Mouse (Mus musculus) 416B (cell line): ENCODE measurements around the gene Tmem256.

Experiments used
- DNase-seq: peaks from one replicate; pipeline ENCODE4 v3.0.0; 2011; ENCODE audit warnings: low read depth

Gene Tmem256

GRCm38 (mm10) chr11:69815155-69815554 is 23.2 kb upstream of the Tmem256 start, which contains the start of gene Gm39566:
Gene Gm39566 (minus strand): TSS chr11:69815298.
- DNase-seq = no peak

GRCm38 (mm10) chr11:69816520-69816919 is 21.8 kb upstream of the Tmem256 start:
- DNase-seq = no peak

- DNase-seq = no peak
Observed at GRCm38 (mm10) chr11:69818365-69818764, 19.9 kb upstream of the Tmem256 start, which contains the start of gene Spem2. Gene Spem2 (minus strand): TSS chr11:69818465.

GRCm38 (mm10) chr11:69818871-69819270 is 19.4 kb upstream of the Tmem256 start:
- DNase-seq = peak; percentile 90

- no peak for DNase-seq
Observed at GRCm38 (mm10) chr11:69822080-69822479, 16.2 kb upstream of the Tmem256 start, which contains the start of gene Spem1. Gene Spem1 (minus strand): TSS chr11:69822180.

GRCm38 (mm10) chr11:69823456-69823855 is 14.9 kb upstream of the Tmem256 start:
- no peak for DNase-seq

DNA sequence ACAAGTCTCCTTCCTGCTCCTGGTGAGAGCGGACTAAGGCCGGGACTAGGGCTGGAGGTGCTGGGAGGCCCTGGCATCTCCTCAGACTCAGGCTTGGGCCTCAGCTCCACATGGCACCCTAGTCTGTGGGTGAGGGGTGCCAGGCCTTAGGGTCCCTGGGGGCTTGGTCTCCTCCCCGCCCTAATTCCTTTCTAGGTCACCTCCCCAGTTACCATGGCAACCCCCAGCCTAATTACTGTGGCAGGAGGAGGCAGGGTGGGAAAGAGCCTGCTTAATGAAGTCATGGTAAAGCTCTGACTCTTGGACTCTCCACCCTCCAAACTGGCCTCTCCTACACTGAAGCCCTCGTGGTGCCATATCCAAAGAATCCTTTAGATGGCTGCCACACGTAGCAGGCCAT is 9.5 kb upstream of the Tmem256 start:
- no peak for DNase-seq

GRCm38 (mm10) chr11:69833554-69833953 is 4.8 kb upstream of the Tmem256 start:
- no peak for DNase-seq

GRCm38 (mm10) chr11:69834001-69834549 is 4.2 kb upstream of the Tmem256 start:
- DNase-seq = no peak

DNA sequence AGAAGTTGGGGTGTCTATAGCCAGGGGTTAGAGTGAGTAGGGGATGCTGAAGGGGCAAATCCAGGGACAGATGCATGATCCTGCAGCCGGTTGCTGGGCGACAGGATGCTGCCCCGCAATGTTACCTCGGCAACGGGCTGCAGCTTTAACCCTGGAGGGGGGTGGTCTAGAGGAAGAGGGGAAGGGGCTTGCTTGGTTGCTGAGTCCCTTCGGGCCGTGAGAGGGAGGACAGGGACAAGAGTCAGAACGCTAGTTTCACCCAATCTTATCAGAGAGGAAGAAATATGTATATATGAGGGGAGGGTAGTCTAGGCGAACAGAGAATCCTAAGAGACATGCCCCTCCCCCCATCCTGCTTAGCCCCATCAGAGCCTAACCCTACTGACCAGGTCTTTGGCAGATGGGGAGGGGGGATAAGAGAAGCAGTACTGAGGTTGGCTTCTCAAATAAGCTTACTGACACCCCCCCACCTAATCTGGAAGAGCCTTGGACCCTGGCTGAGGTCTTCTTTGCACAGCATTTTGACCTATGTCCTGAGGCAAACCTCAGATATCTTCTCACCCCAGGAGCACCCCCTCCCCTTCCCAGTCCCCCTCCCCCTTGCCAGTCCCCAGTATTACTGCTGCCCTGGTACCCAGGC is 2.9 kb upstream of the Tmem256 start:
- no peak for DNase-seq

DNA sequence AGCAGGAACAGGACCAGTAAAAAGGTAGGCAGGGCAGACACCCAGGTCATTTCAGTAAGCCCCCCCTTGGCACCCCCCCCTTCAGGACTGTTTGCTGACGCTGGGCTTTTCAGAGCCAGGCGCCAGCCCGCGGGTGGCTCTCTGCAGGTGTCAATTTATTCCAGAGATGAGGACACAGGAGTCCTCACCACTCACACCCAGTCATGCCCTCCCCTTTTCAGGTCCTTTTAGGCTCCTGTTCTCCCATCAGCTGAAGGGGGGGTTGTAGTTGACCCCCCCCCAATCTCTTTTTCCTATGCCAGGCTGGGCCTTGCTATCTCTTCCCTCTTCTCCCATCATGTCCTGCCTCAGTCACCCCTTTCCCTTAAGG is 2.4 kb upstream of the Tmem256 start:
- no peak for DNase-seq

GRCm38 (mm10) chr11:69836703-69837576 is 1.4 kb upstream of the Tmem256 start:
- DNase-seq = peak; percentile 24

GRCm38 (mm10) chr11:69837604-69837951 is 736 bp upstream of the Tmem256 start, which contains the start of gene Nlgn2:
Gene Nlgn2 (minus strand): TSS chr11:69837784.
- DNase-seq = no peak

GRCm38 (mm10) chr11:69838714-69839104 is 395 bp downstream of the Tmem256 start:
- peak; percentile 72 for DNase-seq

- DNase-seq = peak; percentile 94
Observed at GRCm38 (mm10) chr11:69846198-69846680, 7.9 kb downstream of the Tmem256 start, which contains the start of gene Plscr3. Gene Plscr3 (plus strand): TSS chr11:69846376.

GRCm38 (mm10) chr11:69846738-69847688 is 8.7 kb downstream of the Tmem256 start:
- no peak for DNase-seq

DNA sequence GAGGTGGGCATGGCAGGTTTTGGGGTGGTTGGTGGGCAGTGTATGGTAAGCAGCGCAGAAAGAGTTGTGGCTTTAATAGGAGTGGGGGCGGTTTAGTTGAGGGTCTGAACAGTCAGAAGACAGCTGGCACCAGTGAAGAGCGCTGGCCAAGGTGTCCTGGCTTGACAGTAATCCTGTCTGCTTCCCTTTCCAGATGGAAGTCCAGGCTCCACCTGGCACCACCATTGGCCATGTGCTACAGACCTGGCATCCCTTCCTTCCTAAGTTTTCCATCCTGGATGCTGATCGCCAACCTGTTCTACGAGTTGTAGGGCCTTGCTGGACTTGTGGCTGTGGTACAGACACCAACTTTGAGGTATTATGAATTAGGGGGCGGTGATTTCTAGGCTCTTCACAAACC is 9.7 kb downstream of the Tmem256 start:
- DNase-seq = no peak

GRCm38 (mm10) chr11:69849128-69849527 is 10.8 kb downstream of the Tmem256 start:
- DNase-seq = no peak

DNA sequence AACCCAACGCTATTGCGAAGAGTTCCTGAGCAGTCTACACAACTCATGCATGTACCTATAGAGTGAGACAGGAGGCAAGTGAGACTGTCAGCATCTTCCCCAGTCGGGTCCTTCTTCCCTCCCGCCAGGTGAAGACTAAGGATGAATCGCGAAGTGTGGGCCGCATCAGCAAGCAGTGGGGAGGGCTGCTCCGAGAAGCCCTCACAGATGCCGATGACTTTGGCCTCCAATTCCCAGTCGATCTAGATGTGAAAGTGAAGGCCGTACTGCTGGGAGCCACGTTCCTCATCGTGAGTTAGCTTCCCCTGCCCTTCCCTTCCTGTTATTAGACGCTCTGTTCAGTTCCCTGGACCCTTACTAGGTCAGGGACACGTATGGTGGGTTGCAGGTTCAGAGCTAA is 11.6 kb downstream of the Tmem256 start:
- DNase-seq = no peak

DNA sequence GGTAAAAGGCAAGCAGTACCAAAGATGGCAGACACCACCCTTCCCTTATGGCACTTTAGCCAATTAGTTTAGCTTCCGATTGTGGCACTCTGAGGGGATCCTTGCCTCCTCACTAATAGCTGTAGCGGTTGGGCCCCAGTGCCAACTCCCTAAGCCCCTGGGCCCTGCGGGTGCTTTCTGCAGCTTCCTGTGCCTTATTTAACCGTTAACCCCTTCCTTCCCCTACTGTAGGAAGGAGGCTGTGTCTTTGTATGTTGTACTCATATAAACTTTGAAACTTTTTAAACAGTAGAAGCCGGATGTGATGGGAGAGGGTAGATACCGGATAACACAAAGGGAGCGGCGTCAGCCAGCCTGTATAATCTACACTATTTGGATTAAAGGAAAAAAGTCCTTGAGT is 12.4 kb downstream of the Tmem256 start:
- no peak for DNase-seq

- peak; percentile 67 for DNase-seq
Observed at GRCm38 (mm10) chr11:69853994-69854393, 15.7 kb downstream of the Tmem256 start.

- DNase-seq = no peak
Observed at GRCm38 (mm10) chr11:69854680-69855079, 16.4 kb downstream of the Tmem256 start.
